Mouse (Mus musculus) hindbrain, embryonic 10.5 days (tissue): ENCODE measurements at regions not wholly inside any gene's neighbourhood (a gene's known extent, or its start where the extent isn't known, plus 50 kb on each side); places are given as distances from the start of the nearest gene placed in this dataset.
A peak's percentile ranks its signal among the peaks of the same experiment; 100 is the strongest.

ENCODE experiments used
- DNase-seq: peaks from one replicate; pipeline ENCODE4 v3.0.0-alpha.2; 2017; ENCODE audit warnings: low spot score
- H3K27ac ChIP-seq: fragments of 300-500 bp; sonication (generic); 2 replicates; pipeline ENCODE4 v1.5.1; 2016; ENCODE audit warnings: mild to moderate bottlenecking, moderate library complexity
- H3K27me3 ChIP-seq: fragments of 300-500 bp; sonication (generic); 2 replicates; pipeline ENCODE4 v1.6.1; 2016; ENCODE audit warnings: mild to moderate bottlenecking; ENCODE audit not compliant: poor library complexity, insufficient read depth, severe bottlenecking
- H3K36me3 ChIP-seq: fragments of 300-500 bp; sonication (generic); 2 replicates; pipeline ENCODE4 v1.6.1; 2016; ENCODE audit warnings: mild to moderate bottlenecking, moderate library complexity
- H3K4me1 ChIP-seq: fragments of 300-500 bp; sonication (generic); replicated peaks from 2 replicates; pipeline ENCODE4 v1.6.1; 2016; ENCODE audit warnings: mild to moderate bottlenecking
- H3K4me3 ChIP-seq: fragments of 300-500 bp; sonication (generic); 2 replicates; pipeline ENCODE4 v1.5.1; 2016; ENCODE audit warnings: mild to moderate bottlenecking, moderate library complexity
- H3K9me3 ChIP-seq: fragments of 300-500 bp; sonication (generic); 2 replicates; pipeline ENCODE4 v1.6.1; 2016; ENCODE audit warnings: mild to moderate bottlenecking, moderate library complexity
- WGBS: fragments of 180-500 bp; shearing (Covaris S2); methylation state at CpG from one replicate; pipeline ENCODE4 v1.1.7; 2016; 5-methylcytosine and 5-hydroxymethylcytosine counted together

DNA sequence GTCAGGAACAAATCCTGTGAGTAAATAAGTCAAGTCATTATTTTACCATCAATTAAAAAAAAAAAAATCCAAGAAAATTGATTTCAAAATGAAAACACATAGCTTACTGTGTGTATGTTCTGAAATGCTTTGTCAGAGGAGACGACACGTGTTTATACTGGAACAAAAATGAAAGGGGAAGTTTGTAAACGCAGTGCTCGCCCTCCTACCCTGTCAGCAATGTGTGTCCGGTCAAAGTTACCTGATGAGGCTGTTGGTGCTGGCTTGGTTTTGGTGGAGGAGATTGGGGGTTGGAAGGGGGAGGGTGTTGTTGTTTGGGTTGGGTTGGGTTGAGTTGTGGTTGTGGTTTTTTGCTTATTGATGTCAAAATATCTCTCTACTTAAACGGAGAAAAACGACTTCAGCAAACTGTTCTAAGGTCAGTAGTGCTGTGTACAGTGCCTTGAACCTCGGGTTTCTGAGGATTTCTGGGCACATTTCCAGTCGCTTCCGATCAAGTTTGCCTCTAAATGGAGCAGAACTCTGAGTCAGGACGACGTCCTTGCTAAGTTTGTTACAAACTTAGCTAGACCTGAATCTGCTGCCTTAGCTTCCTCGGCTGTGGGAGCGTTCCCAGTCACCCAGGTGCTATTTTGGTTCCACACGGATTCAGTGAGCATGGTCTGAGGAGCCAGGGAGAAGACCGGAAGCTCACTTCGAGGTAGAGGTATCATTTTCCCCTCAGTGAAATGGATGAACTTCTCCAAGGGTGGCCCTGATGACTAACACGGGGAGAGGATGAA is 111.6 kb upstream of the Frmd6 start:
- Histone ChIP-seq H3K4me3 (no peak overlapping the region), H3K4me1 (peaks cover 15% of the 10 kb centered on the region), H3K27ac (no peak overlapping the region), H3K9me3 (no peaks in the 10 kb centered on the region), H3K27me3 (no peaks in the 10 kb centered on the region), H3K36me3 (no peaks in the 10 kb centered on the region)
- 71% methylated on average over 18 of the region's 18 CpGs for WGBS
- no peak for DNase-seq

DNA sequence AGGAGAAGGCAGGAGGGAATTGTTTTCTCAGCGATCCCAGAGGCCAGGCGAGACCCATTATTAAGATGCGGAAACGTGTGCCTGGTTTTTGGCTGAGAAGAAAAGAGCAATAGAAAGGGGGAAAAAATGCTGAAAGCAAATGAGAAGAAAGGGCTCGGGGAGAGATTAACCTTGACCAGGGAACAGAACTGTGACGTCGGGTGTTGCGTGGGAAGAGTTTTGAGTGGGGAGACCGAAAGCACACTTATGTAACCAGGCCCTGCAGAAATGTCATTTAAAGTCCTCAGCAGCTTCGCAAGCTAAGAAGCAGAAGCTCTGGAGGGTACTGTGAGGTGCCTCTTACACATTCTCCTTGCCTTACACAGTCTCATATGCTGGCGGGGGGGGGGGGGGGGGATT is 111.0 kb upstream of the Frmd6 start:
- Histone ChIP-seq H3K27ac (no peak overlapping the region), H3K4me3 (no peak overlapping the region), H3K36me3 (no peaks in the 10 kb centered on the region), H3K4me1 (peaks cover 15% of the 10 kb centered on the region), H3K9me3 (no peaks in the 10 kb centered on the region), H3K27me3 (no peaks in the 10 kb centered on the region)
- DNase-seq: no peak
- 51% methylated on average over 11 of the region's 11 CpGs for WGBS

GRCm38 (mm10) chr12:70715836-70716235 is 109.5 kb upstream of the Frmd6 start:
- Histone ChIP-seq H3K27me3 (no peaks in the 10 kb centered on the region), H3K9me3 (no peaks in the 10 kb centered on the region), H3K4me3 (no peak overlapping the region), H3K4me1 (peaks cover 15% of the 10 kb centered on the region), H3K27ac (no peak overlapping the region), H3K36me3 (no peaks in the 10 kb centered on the region)
- DNase-seq: no peak
- WGBS: 90% methylated on average over 2 of the region's 2 CpGs

- Histone ChIP-seq H3K9me3 (no peaks in the 10 kb centered on the region), H3K4me1 (peaks cover 6% of the 10 kb centered on the region), H3K27ac (no peak overlapping the region), H3K27me3 (no peaks in the 10 kb centered on the region), H3K4me3 (no peak overlapping the region), H3K36me3 (no peaks in the 10 kb centered on the region)
- DNase-seq: no peak
- 73% methylated on average over 1 of the region's 1 CpGs for WGBS
Measured at GRCm38 (mm10) chr12:70718602-70719001, 106.7 kb upstream of the Frmd6 start.

DNA sequence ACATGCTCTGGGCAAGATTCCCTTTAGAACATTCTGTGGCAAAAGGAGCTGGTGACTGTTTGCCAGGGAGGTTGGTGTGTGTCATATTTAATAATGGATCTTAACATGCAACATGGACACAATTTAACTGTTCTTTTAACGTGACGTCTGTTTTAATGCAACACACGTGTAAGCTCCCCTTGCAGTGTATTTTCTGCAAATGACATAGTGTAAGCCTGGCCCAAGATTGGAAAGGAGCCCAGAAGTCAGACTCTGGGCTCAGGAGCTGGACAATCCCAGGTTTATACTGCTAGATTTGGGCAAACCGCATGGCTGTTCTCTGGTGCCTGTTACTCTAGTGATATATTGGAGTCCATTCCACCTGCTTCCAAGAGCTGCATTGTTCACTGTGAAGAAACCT is 106.1 kb upstream of the Frmd6 start:
- Histone ChIP-seq H3K4me3 (no peak overlapping the region), H3K27me3 (no peaks in the 10 kb centered on the region), H3K36me3 (no peaks in the 10 kb centered on the region), H3K9me3 (no peaks in the 10 kb centered on the region), H3K27ac (no peak overlapping the region), H3K4me1 (peaks cover 3% of the 10 kb centered on the region)
- DNase-seq: no peak
- 94% methylated on average over 4 of the region's 4 CpGs for WGBS

- H3K9me3 ChIP-seq: no peaks in the 10 kb centered on the region
- H3K27ac ChIP-seq: no peak overlapping the region
- no peak overlapping the region for H3K4me3 ChIP-seq
- H3K36me3 ChIP-seq: no peaks in the 10 kb centered on the region
- no peaks in the 10 kb centered on the region for H3K4me1 ChIP-seq
- 90% methylated on average over 12 of the region's 12 CpGs for WGBS
- no peak for DNase-seq
- H3K27me3 ChIP-seq: no peaks in the 10 kb centered on the region
Measured at GRCm38 (mm10) chr12:70720178-70720894, 105.0 kb upstream of the Frmd6 start.

DNA sequence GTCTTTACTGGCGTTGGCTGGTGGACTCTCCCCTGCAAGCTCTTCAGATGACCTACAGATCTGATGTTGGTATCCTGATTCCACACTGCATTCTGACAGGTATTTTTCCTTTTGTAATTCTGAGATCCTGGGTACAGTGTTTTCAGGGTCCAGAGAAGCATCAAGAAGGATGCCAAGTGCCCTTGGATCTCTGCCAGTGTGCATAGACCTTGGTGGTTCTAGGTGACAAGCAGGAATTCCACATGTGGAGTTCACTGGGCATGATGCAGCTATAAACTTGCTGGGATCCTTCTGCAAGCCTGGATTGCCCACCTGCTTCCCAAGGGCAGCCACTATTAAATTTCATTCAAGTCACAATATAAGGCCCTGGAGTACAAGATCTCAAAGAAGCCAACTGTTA is 100.0 kb upstream of the Frmd6 start:
- no peaks in the 10 kb centered on the region for H3K27me3 ChIP-seq
- no peak overlapping the region for H3K27ac ChIP-seq
- no peaks in the 10 kb centered on the region for H3K36me3 ChIP-seq
- no peak for DNase-seq
- peaks cover 15% of the 10 kb centered on the region for H3K4me1 ChIP-seq
- no peaks in the 10 kb centered on the region for H3K9me3 ChIP-seq
- no peak overlapping the region for H3K4me3 ChIP-seq
- 93% methylated on average over 1 of the region's 1 CpGs for WGBS

DNA sequence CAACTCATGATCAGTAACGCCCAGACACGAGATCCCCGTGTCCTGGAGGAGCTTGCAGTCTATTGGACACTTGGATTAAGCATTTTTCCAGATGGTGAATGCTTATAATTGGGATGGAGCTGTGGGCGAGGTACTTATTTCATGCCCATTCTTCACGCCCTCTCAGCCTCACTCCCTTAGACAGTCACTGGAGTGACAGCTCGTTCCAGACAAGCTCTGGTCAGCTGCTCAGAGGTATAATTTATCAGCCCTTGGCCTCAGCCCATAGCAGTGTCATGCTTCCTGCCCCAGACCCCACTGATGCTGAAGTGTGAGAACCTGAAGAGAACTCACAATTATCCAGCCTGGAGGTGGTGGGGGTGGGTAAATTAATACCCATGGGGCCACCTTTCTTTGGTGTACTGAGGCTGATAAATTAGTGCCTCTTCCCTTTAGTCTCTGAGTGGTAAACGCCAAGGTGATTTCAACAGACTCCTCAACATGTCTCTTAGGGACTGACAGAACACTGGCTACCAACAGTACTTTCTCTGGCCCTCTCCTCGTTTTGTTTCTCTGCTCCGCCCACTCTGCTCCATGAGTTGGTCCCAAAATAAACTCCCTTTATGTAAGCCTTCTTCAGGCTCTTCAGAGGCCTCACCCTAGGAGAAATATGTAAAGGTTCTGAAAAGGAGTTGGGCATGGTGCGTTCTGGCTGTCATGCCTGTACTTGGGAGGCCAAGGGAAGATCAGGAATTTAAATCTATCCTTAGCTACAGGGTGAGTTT is 97.6 kb upstream of the Frmd6 start:
- Histone ChIP-seq H3K36me3 (no peaks in the 10 kb centered on the region), H3K4me3 (no peak overlapping the region), H3K27ac (no peak overlapping the region), H3K9me3 (no peaks in the 10 kb centered on the region), H3K4me1 (peaks cover 18% of the 10 kb centered on the region), H3K27me3 (no peaks in the 10 kb centered on the region)
- no peak for DNase-seq
- 78% methylated on average over 10 of the region's 10 CpGs for WGBS

DNA sequence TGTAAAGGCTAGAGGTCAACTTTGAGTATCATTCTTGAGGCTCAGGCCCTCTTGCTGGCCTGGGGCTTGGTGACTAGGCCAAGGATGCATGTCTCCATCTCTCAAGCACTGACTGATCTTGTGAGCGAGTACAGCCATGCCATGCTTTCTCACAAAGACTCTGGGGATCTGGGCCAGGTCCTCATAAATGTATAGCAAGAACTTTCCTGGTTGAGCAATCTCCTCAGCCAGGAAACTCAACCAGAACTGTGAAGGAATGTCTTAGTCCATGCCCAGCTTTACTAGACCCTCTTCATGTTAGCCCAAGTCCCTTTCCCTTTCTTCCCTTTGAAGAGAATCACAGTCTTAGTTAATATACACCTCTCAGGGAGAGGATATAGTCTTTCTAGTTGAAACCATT is 96.9 kb upstream of the Frmd6 start:
- DNase-seq: no peak
- Histone ChIP-seq H3K4me3 (no peak overlapping the region), H3K27ac (no peak overlapping the region), H3K4me1 (peaks cover 18% of the 10 kb centered on the region), H3K9me3 (no peaks in the 10 kb centered on the region), H3K27me3 (no peaks in the 10 kb centered on the region), H3K36me3 (no peaks in the 10 kb centered on the region)
- 93% methylated on average over 1 of the region's 1 CpGs for WGBS

GRCm38 (mm10) chr12:70729961-70730360 is 95.4 kb upstream of the Frmd6 start:
- peak; percentile 54 for DNase-seq
- no peaks in the 10 kb centered on the region for H3K36me3 ChIP-seq
- WGBS: 40% methylated on average over 6 of the region's 6 CpGs
- H3K27me3 ChIP-seq: no peaks in the 10 kb centered on the region
- peaks cover 18% of the 10 kb centered on the region for H3K4me1 ChIP-seq
- no peak overlapping the region for H3K27ac ChIP-seq
- H3K9me3 ChIP-seq: no peaks in the 10 kb centered on the region
- H3K4me3 ChIP-seq: no peak overlapping the region

GRCm38 (mm10) chr12:70731498-70731897 is 93.8 kb upstream of the Frmd6 start:
- H3K36me3 ChIP-seq: no peaks in the 10 kb centered on the region
- no peak for DNase-seq
- H3K27me3 ChIP-seq: no peaks in the 10 kb centered on the region
- H3K9me3 ChIP-seq: no peaks in the 10 kb centered on the region
- H3K4me3 ChIP-seq: no peak overlapping the region
- peaks cover 18% of the 10 kb centered on the region for H3K4me1 ChIP-seq
- 86% methylated on average over 6 of the region's 6 CpGs for WGBS
- no peak overlapping the region for H3K27ac ChIP-seq

- H3K36me3 ChIP-seq: no peaks in the 10 kb centered on the region
- WGBS: 89% methylated on average over 3 of the region's 3 CpGs
- H3K9me3 ChIP-seq: no peaks in the 10 kb centered on the region
- no peak overlapping the region for H3K4me3 ChIP-seq
- H3K4me1 ChIP-seq: peaks cover 15% of the 10 kb centered on the region
- DNase-seq: no peak
- no peak overlapping the region for H3K27ac ChIP-seq
- H3K27me3 ChIP-seq: no peaks in the 10 kb centered on the region
Measured at GRCm38 (mm10) chr12:70732591-70732990, 92.7 kb upstream of the Frmd6 start.

- 85% methylated on average over 3 of the region's 3 CpGs for WGBS
- H3K27me3 ChIP-seq: no peaks in the 10 kb centered on the region
- H3K9me3 ChIP-seq: no peaks in the 10 kb centered on the region
- no peaks in the 10 kb centered on the region for H3K36me3 ChIP-seq
- no peak for DNase-seq
- H3K4me3 ChIP-seq: no peak overlapping the region
- no peaks in the 10 kb centered on the region for H3K4me1 ChIP-seq
- no peak overlapping the region for H3K27ac ChIP-seq
Measured at GRCm38 (mm10) chr12:70738554-70738953, 86.8 kb upstream of the Frmd6 start.
